ENCODE assay signal across 12 mouse cellular contexts in the genomic region with DNA sequence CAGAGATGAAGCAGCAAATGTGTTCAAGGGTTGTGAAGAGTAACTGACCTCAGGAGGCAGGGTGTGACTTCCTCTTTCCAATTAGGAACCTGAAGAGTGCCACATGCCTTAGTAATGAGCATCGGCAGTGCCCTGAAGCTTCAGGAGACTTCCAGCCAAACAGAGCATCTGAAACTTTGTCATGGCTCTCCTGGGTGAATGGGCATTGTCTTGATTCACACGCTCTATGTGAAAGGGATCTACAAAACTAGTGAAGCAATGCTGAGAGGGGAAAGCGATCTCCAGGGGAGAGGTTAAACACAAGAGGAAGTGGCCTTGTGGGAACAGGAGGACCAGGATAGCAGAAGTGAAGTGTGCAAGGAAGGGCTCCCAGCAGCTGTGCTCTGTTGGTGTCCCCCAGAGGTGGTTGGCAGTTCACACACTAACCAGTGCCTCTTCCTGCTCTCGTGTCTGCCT. TPM values are rescaled to one million over a fixed set of nuclear protein-coding genes. Genes with fewer than 3 reads are reported as not detected.
DNase-seq lines count a peak whose midpoint lies in the region; ATAC-seq and TF ChIP-seq lines count a peak whose summit lies in the region.
"Had no signal": no experiment of that assay in that cellular context is flagged by ENCODE, and none has a peak within 500 bp of the region (broad histone marks: within the 10 kb centered on the region; RNA-seq: fewer than 3 reads in every experiment).

No protein-coding gene starts in this region.

- 59% methylated on average over 4 of the region's 4 CpGs for WGBS in kidney, adult 2 months

- no peak overlapping the region for H3K4me3 ChIP-seq in kidney, adult 2 months (ENCODE audit: insufficient read depth, low read depth, low read length)
- H3K4me3 ChIP-seq in megakaryocyte, embryonic 14.5 days (replicated peaks): peak overlapping the region; percentile 85
- H3K4me3 ChIP-seq: embryonic facial prominence, embryonic 10.5 days; forebrain, embryonic 10.5 days; heart, embryonic 13.5 days had no signal

- TF ChIP-seq POLR2A in kidney, adult 2 months (IDR thresholded peaks at IDR 0.05; ENCODE audit: low read depth, low read length): no peak

- no peak for TF ChIP-seq CTCF in kidney, adult 2 months (conservative IDR thresholded peaks at IDR 0.05; ENCODE audit: insufficient read depth, insufficient read length, low read depth, low read length)

- no peaks in the 10 kb centered on the region for H3K36me3 ChIP-seq in kidney, adult 2 months (ENCODE audit: control insufficient read depth, insufficient read depth, low read length)
- H3K36me3 ChIP-seq in megakaryocyte, embryonic 14.5 days (replicated peaks; ENCODE audit: low read length): peaks cover 33% of the 10 kb centered on the region
- H3K36me3 ChIP-seq: embryonic facial prominence, embryonic 10.5 days; forebrain, embryonic 10.5 days; heart, embryonic 13.5 days had no signal

- no peaks in the 10 kb centered on the region for H3K27me3 ChIP-seq in kidney, adult 2 months (replicated peaks; ENCODE audit: control insufficient read depth, insufficient read depth, low read length)
- no peaks in the 10 kb centered on the region for H3K27me3 ChIP-seq in megakaryocyte, embryonic 14.5 days (replicated peaks)
- H3K27me3 ChIP-seq: heart, embryonic 13.5 days had no signal

- DNase-seq in kidney, adult 2 months: peak; percentile 8
- no peak for DNase-seq in kidney, postnatal 36 days
- peak; percentile 54 to 60 for DNase-seq in B cell, adult 2 months
- no peak for DNase-seq in adrenal gland, postnatal 10 days
- DNase-seq in ovary, postnatal 10 days (ENCODE audit: low spot score): no peak
- DNase-seq: cerebellum, adult 2 months had no signal

- H3K9me3 ChIP-seq in megakaryocyte, embryonic 14.5 days: no peaks in the 10 kb centered on the region
- H3K9me3 ChIP-seq: embryonic facial prominence, embryonic 10.5 days; forebrain, embryonic 10.5 days; heart, embryonic 13.5 days had no signal

- peak; percentile 91 for ATAC-seq in granulocyte monocyte progenitor cell, adult 5-6 weeks (replicated peaks; ENCODE audit: poor library complexity, severe bottlenecking)
- no peak for ATAC-seq in inflammation-experienced regulatory T-cells, adult 6 months

- no peak overlapping the region for H3K27ac ChIP-seq in kidney, adult 2 months (ENCODE audit: insufficient read depth, low read depth, low read length)
- H3K27ac ChIP-seq: embryonic facial prominence, embryonic 10.5 days; forebrain, embryonic 10.5 days; heart, embryonic 13.5 days had no signal

- no peaks in the 10 kb centered on the region for H3K4me1 ChIP-seq in kidney, adult 2 months (ENCODE audit: control insufficient read depth, insufficient read depth, low read length)
- peaks cover 55% of the 10 kb centered on the region for H3K4me1 ChIP-seq in megakaryocyte, embryonic 14.5 days
- H3K4me1 ChIP-seq: embryonic facial prominence, embryonic 10.5 days; forebrain, embryonic 10.5 days; heart, embryonic 13.5 days had no signal

RNA-seq across cellular contexts. Expression of a gene that starts 45.5 kb away (rescaled TPM):
- polyA plus RNA-seq in kidney, adult 2 months (2012; rRNA removed): 0.10 and 0.28 TPM in 2 replicates
- 43.8 and 51.2 TPM in 2 replicates for total RNA-seq in granulocyte monocyte progenitor cell, adult 5-6 weeks (2014; fragmentation: Nextera tagmentation)
- 93.0 and 100 TPM in 2 replicates for total RNA-seq in granulocyte monocyte progenitor cell, adult 5-6 weeks (2017)
- polyA plus RNA-seq in megakaryocyte, embryonic 14.5 days (2012; ENCODE audit: insufficient read depth, low replicate concordance): 0.17 TPM in 1 of 2 replicates, not detected in the other
- 10 to 100 TPM in 1 of 2 experiments, 1 to 10 TPM in 1; 8.9 to 12.1 TPM for total RNA-seq in adrenal gland, postnatal 10 days (2021)
- polyA plus RNA-seq in inflammation-experienced regulatory T-cells, adult 6 months (2017; shearing (Covaris generic)): 10 to 100 TPM in 2 of 3 experiments, 1 to 10 TPM in 1; 8.4 to 75.9 (median 10.4) TPM

Comparison
In these comparisons a context has a peak if more than half of its experiments do, and no peak if none do; other contexts are left out.
1. DNase-seq: peak in kidney, adult 2 months (single experiment) and B cell, adult 2 months (2 of 2); none in kidney, postnatal 36 days (0 of 2), adrenal gland, postnatal 10 days (single experiment) and ovary, postnatal 10 days (single experiment).